Mouse (Mus musculus) right cerebral cortex, postnatal 4 days (tissue): ENCODE measurements at regions not wholly inside any gene's neighbourhood (a gene's known extent, or its start where the extent isn't known, plus 50 kb on each side); places are given as distances from the start of the nearest gene placed in this dataset.
"Not testable (repeated sequence)": the region's sequence is repeated elsewhere in the genome, so short reads cannot be mapped to it uniquely, and the experiment has no call there.

Source experiments
- DNase-seq: peaks from one replicate; pipeline ENCODE4 v3.0.0-alpha.2; 2022

DNA sequence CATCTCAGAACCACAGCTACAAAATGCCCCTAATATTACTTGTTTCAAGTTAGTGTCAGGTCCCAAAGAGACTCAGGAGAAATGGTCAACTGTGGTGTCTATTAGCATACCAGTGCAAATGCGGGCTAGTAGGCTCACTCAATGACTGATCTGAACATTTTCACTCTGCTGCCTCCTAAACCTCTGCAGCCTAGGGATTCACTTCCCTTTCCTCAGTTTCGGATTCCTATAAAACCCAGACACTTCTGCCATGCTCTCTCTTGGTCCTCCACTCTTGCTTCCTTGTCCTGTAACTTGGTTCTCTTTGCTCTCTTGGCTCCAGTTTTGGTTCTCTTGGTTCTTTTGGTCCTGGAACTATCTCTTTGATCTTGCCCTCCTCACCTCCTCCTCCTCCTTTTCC, 206.3 kb upstream of the Spef2 start:
- no peak for DNase-seq

DNA sequence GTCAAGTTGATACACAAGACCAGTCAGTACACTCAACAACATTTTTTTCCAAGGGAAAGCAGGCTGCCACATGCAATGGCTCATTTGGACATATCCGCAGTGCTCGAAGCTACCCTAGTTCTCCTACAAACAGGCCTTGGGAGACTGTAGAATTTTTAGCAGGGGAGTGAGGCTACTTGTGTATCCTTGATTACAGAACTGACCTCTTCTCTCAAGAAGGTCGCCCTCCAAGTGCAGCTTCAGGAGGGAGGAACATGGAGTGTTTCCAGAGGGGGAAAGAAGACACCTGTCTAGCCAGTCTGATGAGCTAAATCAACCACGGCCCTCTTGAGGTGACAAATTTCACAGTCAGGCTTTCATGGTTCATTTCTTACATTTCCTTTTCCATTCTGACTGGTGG, 202.0 kb upstream of the Prlr start:
- DNase-seq: no peak

DNA sequence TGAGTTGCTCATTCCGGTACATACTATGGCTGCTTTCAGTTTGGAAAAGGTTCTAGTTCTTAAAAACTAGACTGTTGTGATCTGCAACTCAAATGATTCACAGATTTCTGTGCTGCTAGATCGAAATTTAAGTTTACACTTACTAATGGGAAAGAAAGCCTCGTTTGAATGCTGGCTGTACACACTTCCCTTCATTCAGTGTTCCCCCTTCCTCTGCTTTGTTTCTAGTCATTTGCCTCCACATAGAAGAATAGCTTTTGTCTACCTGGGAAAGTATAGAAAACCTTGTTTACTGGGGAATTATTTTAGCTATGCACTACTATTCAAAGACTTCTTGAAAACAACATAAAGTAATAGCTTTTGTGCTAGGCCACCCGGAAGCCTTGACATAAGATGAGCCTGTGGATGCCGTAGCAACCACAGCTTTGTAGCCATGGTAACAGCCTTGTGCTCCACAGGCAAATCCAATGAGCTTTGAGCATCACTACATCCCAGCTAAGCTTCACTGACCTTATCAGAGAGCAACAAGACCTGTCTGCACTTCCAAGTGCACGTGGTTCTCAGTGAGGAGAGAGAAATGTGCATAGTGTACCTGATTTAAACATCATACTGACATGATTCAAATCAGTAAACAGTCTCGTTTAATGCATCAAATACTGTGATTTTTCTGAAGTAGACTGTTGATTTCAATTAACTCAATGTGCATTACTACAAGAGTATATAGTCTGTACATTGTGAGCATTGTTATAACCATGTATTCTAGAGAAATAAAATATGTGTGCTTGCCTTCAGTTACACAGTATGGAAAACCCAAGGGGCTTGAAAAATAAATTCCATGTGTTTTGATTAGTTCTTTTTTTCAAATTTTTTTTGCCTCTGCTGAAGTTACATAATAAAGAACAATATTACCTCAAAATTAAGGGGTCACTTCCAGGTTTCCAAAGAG, 165.5 kb upstream of the Prlr start:
- DNase-seq: peak; percentile 16

DNA sequence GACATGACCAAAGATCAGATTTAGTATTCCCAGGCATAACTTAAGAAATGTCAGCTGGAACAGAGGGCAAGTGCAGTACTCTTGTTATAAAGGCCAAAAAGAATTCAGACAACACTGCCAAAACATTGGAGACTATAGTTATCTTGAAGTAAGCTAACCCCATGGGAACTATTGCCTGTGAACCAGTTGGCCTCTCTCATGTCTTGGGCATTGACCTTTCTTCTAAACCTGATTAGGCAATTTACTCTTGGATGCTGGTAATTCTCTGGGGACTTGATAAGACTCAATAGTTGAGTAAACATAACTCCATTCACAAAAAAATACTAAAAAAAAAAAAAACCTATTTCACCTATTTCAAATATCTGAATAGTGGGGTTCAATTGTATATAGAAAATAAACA, 159.8 kb upstream of the Prlr start:
- DNase-seq: no peak

DNA sequence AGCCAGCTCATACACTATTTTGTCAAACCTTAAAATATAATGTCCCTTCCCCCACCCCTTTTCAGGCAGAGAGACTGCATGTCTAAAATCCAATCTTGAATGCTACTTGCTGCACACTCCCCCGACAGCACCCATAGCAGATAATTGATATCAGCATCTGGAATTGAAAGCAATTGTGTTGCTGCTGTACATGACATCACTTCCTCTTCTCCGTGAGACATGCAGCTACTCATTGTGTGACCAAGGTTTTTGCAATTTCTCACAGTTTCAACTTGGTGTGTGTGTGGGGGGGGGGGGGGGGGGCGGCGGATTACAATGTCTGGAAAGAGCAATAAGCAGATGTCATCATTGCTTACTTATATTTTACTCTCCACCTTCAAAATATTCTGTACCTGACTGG, 147.1 kb upstream of the Prlr start:
- DNase-seq: no peak

DNA sequence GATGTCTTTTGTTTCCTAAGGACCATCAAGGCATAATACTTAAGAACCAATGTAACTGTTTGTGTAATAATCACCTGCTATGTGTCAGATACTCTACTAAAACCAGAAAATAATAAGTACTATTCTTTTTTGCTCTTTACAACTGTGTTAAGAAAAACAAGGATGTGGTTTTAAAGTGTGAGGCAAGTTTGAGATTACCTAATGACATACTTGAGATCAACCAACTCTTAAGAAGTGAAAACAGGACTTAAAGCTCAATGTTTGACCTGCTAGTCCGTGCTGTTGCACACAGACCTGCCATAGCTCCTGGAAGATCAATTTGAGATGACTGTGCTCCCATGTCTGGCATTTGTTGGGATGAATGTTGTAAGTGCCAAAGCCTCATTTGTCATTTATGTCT, 141.5 kb upstream of the Prlr start:
- DNase-seq: no peak

DNA sequence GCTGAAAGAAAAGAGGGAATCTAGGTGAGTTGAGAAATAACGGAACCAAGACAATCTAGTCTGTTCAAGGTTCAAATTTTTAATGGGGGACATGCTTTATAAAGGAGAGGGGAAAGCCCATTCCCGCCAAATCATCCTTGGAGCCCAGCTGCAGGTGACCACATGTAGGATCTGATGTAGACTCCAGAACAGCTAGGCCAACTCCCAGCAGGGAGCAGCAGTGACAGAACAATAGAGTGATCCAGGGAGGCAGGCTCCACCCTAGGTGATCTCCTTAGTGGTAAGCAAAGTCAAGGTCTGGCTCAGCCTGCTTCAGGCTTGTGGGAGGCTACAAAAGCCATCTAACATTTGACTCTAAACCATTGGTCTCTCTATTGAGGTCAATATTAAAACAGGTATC, 140.5 kb upstream of the Prlr start:
- DNase-seq: not testable (repeated sequence)

DNA sequence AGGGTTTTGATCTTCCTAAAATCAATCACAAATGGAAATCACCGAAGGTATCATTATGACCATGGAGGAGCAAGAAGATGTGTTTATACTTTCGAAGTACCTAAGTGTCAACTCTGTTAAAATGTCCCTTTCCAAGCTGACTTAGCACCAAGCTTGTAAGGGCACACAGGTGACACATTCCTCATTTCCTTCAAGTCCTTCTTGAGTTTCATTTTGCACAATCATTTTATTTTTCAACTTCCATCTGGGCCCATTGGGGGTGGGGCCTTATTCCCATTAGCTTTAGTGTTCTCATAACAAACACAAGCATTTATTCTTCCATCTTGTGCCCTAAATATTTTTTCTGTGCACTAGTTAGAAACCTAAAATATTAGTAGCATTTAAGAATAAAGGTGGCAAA, 103.5 kb upstream of the Prlr start:
- DNase-seq: no peak

DNA sequence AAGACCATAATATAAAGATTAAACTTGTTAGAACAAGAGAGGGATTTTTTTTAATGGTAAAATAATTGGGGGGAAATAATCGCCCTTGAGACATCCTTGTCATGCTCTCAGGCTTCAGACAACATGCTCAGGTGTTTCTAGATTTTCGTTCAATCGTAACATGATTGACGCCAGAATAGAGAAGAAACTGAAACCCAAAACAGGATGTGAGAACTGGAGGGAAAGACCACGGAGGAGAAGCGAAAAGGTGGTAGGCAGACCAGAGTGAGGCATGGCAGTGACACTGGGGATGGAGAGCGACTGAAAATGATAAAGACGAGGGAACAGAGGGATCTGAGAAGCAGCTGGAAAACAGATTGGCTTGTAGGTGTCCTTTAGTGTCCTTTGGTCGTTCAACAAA, 102.1 kb upstream of the Prlr start:
- DNase-seq: no peak

DNA sequence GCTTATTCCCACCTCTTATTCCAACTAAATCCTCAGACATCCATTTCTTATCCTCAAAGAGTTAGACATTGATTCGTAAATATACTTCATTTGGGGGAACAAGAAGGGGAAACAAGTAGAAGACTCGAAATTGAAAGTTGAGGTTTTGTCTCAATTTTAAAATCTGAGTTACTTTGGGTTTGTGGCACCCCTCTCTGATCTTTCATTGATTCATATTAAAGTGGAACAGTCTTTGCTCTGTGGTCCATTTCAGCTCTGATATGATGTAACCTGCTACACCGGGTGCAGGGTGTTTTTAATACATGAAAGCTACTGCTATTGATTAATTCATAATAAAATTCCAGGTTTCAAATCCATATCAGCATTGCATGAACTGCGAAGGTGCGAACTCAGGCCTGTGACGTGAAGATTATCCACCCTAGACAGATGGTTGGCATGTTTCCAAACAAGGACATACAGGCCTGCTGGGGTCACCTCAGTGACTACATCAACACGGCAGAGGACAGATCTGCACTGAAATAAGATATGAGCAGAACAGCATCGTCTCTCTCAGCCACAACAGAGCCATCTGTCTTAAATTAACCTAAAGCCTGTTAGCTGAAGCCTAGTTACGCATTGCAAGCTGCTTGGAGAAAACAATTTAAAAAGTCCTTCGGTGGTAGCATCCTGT, 101.5 kb upstream of the Prlr start:
- no peak for DNase-seq

DNA sequence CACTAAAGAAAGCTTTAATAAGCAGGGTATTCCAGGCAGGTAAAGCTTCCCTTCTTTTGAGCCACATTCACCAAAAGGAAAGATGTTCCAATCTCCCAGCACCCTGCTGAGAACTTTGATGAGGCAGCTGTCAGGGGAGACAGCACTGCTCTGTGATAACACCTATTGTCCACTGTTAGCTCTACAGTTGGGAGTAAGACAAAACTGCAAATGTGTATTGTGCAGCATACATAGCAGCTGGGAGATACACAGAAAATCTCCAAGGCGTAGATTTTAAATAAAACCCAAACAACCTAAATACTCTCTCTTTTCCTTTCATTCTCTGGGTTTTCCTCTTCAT, 101.0 kb upstream of the Prlr start:
- no peak for DNase-seq

DNA sequence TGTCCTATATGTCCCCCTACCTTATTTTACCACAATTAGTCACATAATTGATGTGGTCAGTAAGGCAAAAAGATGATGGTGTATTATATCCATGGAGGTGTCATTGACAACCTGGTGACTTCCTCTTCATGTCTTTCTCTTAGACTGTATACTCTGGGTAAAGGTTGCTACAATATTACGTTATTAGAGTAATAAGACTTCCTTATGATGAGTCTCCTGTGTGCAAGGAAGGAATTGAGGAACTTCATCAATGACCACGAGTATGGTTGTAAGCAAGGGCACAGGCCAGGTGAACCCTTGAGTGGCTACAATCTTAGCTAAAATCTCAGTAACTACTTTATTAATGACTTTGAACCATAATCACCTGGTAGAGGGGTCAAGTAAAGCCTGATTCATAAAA, 98.6 kb upstream of the Prlr start:
- DNase-seq: no peak

DNA sequence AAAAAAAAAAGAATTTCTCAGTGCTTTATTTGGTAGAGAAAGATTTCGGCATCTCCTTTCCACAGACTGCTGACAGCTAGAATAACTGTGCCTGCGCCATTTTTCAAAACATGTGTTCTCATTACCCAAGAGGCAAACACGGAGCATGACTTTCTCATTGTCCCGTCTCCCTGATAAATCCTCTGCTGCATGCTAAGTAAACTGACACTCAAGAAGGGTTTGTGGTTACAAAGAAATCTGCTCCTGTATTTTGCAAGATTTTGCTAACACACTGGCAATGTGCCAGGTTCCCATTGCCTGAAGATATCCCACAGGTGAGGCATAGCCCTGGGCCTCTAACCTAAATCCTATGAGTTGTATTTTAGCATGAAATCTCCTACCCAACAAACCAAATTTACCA, 97.5 kb upstream of the Prlr start:
- no peak for DNase-seq

DNA sequence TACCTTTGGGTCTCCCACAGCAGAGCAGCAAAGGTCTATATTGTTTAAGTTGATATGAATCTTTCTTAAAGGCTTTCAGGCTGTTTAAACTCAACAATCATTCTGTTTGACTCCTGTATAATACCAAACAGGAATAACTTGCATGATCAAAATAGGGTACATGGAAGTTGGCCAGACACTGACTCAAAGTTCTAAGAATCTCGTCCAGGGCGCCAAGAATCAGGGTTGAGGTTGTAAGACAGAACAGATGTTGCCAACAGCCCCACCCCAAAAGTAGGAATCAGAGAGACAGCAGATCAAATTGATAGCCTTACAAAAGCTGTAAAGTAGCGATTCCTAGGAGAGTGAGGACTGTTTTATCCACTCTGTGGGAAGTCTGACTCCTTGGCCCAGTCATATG, 88.3 kb upstream of the Prlr start:
- no peak for DNase-seq

DNA sequence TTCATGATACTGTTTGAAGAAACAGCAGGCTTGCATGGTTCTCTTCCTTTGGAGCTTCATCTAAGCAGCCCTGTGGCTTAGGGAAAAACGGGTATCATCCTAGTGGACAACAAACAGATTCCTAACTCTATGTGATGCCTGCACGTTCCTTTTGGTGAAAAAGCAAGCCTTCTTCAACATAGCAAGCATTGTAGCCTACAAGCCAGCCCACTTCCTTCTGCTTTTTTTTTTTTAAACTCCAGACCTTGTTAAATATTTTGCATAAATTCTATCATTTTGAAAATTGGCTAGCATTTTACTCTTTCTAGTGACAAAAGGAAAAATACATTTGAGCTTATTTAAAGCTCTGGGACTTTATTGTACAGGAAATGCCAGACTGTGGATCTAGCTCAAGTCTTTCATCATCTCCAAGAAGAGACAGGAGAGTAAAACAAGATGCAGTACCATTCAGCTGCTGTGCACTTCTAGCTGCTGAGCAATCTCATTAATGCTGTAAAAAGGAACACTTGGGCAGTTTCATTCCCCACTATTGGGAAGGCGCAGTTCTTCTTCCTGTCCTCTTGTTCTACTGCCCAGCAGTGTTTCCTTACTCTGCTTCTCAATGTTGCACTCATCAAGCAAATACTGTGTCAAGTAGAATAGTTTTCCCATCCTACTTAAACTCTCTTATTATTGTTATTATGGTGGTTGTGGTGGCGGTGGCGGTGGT, 86.5 kb upstream of the Prlr start:
- no peak for DNase-seq

DNA sequence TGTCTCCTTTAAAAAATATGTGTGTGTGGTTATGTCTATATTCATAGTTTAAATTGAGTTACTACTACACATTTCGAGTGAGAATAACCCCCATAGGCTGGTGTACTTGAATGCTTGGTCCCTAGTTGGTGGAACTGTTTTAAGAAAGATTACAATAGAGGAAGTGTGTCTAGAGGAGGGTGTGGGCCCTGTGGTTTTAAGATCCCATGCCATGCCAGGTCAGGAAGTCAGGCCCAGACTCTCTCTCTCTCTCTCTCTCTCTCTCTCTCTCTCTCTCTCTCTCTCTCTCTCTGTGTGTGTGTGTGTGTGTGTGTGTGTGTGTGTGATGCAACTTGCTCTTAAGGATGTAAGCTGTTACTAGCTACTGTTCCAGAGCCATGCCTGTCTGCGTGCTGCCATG, 73.7 kb upstream of the Prlr start:
- DNase-seq: no peak

DNA sequence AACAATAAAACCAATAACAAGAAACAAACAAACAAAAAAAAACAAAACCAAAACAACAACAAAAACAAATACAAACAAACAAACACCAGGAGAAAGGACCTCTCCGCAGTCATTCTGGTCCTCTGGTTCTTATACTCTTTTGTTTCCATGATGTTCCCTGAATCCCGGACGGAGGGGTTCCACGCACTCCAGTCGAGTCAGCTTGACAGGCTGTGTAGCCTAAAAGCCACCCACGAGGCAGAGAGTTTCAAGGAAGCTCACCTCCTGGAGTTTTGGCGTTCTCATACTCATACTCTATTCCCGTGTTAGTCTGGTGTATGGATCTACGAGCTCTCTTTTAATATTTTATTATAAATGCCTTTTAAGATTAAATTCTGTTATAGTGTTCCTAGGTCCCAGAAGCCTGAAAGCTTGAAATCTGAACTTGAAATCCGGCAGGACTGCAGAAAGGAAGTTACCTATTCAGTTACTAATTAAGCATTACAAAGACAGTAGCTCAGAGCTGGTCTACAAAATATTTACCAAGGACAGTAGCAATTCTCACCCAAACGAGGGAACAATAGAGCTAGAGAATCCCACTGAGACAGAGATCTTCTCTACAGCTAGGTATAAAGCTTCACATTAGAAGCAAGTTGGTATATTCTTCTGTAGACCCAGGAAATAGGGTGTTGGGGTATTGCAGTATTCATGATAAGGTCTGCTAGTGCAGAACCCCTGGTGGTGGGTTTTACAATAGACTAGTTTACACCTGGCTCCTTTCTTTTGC, 71.6 kb upstream of the Prlr start:
- not testable (repeated sequence) for DNase-seq

DNA sequence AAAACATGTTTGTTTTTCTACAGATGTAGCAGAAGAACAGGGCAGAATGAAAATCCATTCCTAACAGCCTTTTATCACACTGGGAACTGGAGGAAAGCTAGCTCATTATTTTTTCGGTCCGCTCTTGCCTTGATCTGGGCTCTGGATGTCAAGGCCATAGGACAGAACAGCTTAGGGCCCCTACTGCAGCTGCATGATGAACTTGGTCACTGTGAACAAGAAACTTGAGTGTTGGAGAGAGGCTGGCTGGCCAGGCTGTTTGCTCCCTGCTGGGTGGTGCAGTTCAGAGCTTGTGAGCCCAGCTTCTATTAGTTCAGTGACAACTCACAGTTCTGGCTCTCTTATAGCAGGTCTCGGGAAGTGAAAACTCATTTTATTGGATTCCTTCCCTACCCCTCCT, 70.2 kb upstream of the Prlr start:
- no peak for DNase-seq
